Mouse (Mus musculus): ENCODE results near the gene Pik3ca.

Pik3ca gene

DNA sequence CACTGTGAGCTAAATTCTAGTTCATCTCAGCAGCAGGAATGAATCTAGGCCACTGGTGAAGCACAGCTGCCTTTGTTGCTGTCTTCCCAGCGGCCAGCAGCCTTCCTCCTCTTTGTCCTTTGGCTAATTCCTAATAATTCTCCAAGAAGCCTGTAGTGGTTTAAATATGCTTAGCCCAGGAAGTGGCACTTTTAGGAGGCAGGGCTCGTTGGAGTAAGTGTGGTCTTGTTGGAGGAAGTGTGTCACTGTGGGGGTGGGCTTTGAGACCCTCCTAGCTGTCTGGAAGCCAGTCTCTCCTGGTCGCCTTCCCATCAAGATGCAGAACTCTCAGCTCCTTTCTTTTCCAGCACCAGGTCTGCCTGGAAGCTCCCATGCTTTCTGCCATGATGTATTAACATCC, 108.4 kb downstream of the Pik3ca start:
- no peak for DNase-seq

DNA sequence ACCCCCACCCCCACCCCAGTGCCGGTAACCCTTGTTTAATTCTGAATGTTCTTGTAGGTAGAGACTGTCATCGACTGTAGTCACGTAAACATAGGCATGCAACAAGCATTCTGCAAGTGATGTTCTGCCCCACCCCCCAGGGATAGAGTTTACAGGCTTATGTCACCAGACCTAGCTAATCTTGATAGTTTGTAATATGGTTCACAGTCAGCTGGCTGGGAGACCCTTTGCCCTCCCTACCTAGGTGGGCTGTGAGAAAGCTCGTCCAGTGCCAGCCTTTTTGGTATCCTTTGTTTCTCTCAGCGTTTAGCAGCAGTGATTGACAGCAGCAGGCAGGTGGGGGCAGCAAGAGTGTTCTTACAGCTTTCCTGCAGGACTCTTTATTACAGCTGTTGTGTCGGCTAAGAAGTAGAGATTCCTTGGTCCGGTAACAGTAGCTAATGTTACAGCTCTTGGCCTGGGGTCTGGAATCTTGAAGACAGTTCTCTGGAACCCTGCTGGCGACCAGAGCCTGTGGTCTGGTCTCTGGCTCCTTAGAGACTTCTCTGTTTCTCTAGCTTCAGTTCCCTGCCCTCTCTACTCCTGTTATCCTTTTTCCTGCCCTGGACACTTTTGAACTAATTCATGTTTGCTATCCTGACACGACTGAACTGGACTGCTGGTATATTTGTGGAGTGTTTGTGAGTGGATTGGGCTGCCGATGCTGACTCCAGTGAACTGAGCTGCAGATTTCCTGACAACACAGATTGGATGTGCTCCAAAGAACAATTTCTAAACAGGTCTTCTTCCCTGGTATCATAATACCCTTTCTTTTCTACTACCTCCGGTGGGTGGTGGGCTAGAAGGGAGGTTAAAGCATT, 109.1 kb downstream of the Pik3ca start:
- no peak for DNase-seq

DNA sequence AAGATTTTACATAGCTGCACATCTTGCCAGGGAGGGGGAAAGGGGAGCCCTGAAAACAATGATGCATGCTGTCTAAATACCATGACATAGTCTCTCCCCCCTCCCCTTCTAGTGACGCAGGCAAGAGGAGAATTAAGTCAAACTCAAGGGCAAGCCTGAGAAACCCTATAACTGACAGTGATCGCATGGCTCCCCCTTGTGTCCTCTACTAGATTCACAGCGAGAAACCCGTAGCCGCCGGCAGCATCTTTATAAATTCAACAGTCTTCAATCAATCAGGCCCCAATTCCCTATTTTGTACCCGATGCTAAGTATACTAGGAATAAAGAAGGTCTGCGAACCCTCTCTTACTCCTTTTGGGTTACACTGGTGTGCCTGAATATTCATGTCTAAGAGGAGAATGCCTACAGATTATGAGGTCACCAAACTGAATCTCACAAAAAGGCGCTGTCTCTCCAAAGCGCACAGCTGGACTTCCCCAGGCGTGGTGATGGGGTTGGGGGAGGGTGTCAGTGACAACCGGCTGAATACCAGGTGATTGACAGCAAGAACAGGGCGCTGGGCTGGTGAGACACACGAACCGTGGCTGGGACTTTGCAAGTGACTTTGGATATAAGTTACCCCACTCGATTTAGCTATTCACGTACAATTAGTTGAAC, 111.3 kb downstream of the Pik3ca start:
- DNase-seq = peak; percentile 54 to 78

DNA sequence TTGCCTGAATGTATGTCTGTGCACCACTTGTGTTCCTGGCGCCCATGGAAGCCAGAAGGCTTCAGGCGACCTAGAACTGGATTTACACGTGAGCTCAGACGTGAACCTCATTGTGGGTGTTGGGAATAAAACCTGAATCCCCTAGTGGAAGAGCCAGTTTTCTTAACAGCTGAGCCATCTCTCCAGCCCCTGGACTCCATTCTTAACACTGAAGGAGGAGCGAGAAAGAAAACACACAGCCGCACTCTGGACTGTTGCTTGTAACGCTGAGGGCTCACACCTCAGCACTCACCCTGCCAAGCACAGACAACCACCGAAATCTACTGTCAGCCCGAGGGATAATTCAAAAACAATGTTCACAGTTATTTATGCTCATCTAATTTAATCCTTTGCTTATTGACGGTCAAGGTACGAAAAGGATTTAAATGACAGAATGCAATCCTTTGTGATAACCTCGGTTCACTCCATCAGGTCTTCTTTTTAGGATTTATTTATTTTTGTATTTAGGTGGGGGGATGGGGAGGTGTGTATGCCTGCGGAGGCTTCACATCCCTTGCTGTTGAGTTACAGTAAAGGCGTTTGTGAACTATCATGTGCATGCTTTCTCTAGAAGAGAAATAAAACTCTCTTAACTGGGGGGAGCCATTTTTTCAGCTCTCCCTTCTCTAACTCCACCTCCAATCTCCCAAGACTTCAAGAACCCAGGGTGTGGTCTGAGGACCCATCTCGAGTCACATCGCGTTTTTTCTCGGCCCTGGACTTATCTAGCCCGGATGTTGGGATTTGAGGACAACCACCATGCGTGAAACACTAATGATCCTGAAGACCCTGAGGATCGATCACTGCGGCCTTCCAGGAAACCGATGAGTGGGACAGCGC, 112.3 kb downstream of the Pik3ca start, which contains the start of gene Zfp639:
Gene Zfp639, plus strand, starts transcription at position 764 of the 879 bp plus-strand sequence.
- DNase-seq = no peak

DNA sequence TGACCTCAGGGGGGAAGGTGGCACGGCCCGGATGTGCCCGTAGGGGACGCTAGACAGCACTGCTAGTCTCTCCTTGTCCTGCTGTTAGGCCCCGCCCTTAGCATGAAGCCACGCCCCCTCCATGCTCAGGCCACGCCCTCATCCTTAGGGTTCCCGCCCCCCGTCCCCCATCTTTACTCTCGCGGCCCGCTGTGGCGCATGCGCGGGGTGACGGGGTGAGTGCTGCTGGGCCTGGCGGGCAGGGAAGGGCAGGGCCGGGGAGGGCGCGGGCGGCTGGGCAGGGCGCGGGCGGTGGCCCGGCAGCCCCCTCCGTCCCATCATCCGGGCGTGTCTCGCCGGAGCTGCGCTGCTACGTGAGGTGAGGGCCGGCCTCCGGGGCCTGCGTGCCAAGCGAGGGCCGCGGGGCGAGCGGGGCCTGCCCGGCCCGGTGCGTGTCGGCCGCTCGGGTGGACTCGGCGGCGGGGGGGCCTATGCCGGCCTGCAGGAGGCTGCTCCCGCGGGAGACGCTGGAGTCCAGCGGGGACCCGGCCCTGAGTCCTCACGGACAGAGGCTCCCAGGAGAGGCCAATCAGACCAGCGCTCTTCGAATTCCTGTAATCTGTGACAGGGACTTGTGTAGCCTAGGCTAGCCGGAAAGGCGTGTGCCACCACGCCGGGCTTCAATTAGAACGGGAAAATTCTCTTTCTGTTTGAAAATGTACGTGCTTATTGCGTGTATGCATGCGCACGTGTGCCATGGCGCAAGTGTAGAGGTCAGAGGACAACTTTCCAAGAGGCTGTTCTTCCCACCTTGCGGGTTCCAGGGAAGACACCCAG, 113.1 kb downstream of the Pik3ca start:
- peak; percentile 98 for DNase-seq

DNA sequence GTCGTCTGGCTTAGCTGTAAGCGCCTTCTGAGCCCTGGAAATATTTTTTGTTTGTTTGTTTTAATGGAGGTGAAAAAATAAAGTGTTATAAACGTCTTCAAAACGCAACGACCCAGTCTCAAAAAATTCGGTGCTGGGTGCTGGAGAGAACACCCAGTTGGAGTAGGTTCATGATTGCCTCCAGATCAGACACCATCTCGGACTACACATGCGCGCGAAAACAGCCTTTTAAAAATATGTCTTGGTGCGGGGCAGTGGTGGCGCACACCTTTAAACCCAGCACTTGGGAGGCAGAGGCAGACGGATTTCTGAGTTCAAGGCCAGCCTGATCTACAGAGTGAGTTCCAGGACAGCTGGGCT, 113.7 kb downstream of the Pik3ca start:
- peak in 1 of 2 experiments; percentile 14 for DNase-seq

DNA sequence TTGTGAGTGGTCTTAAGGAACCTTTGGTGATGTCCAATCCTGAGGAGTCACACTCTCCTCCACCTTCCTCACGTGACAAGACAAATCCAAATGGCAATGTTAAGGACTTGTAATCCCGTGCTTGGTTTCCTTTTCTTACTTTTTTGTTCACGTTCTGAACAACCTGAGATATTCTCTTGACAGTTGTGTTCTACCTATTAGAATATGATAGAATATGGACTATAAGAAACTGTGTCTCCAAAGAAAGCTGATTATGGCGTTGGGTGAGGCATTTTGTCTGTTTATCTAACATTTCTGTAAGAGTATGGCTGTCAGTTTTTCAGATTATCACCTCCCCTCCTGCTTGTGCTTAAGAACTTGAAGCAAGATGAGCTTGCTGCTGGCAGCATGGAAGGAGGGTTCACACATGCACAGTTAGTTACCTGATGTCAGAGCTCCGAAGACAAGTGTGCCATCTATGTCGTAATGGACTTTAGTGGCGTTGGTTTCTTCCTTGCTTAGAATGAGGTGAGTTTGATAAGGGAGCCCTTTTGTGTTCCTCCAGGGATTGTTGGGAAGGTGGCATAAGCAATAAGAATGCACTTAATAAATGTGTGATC, 115.3 kb downstream of the Pik3ca start:
- DNase-seq = no peak

DNA sequence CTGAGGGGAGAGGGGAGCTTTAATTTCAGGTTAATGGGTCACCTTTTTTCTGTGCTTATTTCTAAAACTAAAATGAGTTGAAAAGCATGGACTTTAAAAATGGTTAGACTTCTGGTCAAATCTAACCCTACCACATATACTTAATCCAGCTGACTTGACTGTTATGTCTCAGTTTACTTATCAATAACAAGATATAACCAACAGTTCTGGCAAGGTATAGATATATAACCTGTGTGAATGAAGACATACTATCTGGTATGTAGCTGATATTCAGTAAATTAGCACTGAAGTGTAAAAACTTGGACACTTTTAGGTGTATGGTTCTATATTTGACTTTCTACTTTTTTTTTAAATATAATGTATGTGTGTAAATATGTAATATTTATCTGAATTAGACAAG, 116.1 kb downstream of the Pik3ca start:
- no peak for DNase-seq
